Mouse (Mus musculus): ENCODE measurements around the gene Rac2. TPM values are rescaled to one million over a fixed set of nuclear protein-coding genes. Genes with fewer than 3 reads are reported as not detected.

Rac2 gene
- polyA plus RNA-seq, 1 experiment from 2014 or later, result 2.9 TPM

- Histone ChIP-seq H3K4me2 (no peak overlapping the region), H3K27me3 (no peaks in the 10 kb centered on the region), H3K9me3 (replicated peaks) (no peaks in the 10 kb centered on the region), H3K27ac (no peak overlapping the region), H3K9ac (no peak overlapping the region), H3K4me1 (peaks cover 15% of the 10 kb centered on the region), H3K4me3 (no peak overlapping the region), H3K36me3 (ENCODE audit: poor library complexity, severe bottlenecking) (no peaks in the 10 kb centered on the region)
- 72% methylated on average over 8 of the region's 8 CpGs for WGBS
- no peak for ATAC-seq
Measured at GRCm38 (mm10) chr15:78510121-78510576, 62.4 kb downstream of the Rac2 start.

GRCm38 (mm10) chr15:78509297-78509899 is 63.2 kb downstream of the Rac2 start:
- H3K27me3 ChIP-seq, result no peaks in the 10 kb centered on the region
- no peak overlapping the region for H3K27ac ChIP-seq
- H3K9ac ChIP-seq, result no peak overlapping the region
- peaks cover 14% of the 10 kb centered on the region for H3K4me1 ChIP-seq
- no peaks in the 10 kb centered on the region for H3K36me3 ChIP-seq (ENCODE audit: poor library complexity, severe bottlenecking)
- no peaks in the 10 kb centered on the region; the same call in 1 of the 2 replicates for H3K9me3 ChIP-seq (replicated peaks)
- ATAC-seq, result no peak
- 44% methylated on average over 12 of the region's 12 CpGs for WGBS
- H3K4me3 ChIP-seq, result no peak overlapping the region
- H3K4me2 ChIP-seq, result no peak overlapping the region

Other genes with a start within 250 kb of the Rac2 start
- 0.40 and 0.43 TPM in 2 replicates for gene Csf2rb, start 247.0 kb downstream of the Rac2 start, polyA plus RNA-seq (2015; fragmentation: Nextera tagmentation; extraction: Ambion mirVana)
- not detected in 2 replicates for gene Tex33, start 176.9 kb downstream of the Rac2 start, polyA plus RNA-seq (2015; fragmentation: Nextera tagmentation; extraction: Ambion mirVana)
- 12.0 and 15.9 TPM in 2 replicates for gene Tst, start 166.9 kb downstream of the Rac2 start, polyA plus RNA-seq (2015; fragmentation: Nextera tagmentation; extraction: Ambion mirVana)
- gene Mpst, start 166.4 kb downstream of the Rac2 start, polyA plus RNA-seq (2015; fragmentation: Nextera tagmentation; extraction: Ambion mirVana), result 2.3 and 3.0 TPM in 2 replicates
- gene Kctd17, start 144.2 kb downstream of the Rac2 start, polyA plus RNA-seq (2015; fragmentation: Nextera tagmentation; extraction: Ambion mirVana), result 84.6 and 104 TPM in 2 replicates
- 0.49 TPM in 1 of 2 replicates, not detected in the other for gene Tmprss6, start 104.1 kb downstream of the Rac2 start, polyA plus RNA-seq (2015; fragmentation: Nextera tagmentation; extraction: Ambion mirVana)
- not detected in 2 replicates for gene Il2rb, start 77.5 kb downstream of the Rac2 start, polyA plus RNA-seq (2015; fragmentation: Nextera tagmentation; extraction: Ambion mirVana)
- 4.1 and 5.8 TPM in 2 replicates for gene C1qtnf6, start 41.4 kb downstream of the Rac2 start, polyA plus RNA-seq (2015; fragmentation: Nextera tagmentation; extraction: Ambion mirVana)
- gene Sstr3, start 28.1 kb downstream of the Rac2 start, polyA plus RNA-seq (2015; fragmentation: Nextera tagmentation; extraction: Ambion mirVana), result 0.96 and 1.4 TPM in 2 replicates
- 3.1 and 3.4 TPM in 2 replicates for gene Cyth4, start 24.3 kb upstream of the Rac2 start, polyA plus RNA-seq (2015; fragmentation: Nextera tagmentation; extraction: Ambion mirVana)
- 1.7 and 1.8 TPM in 2 replicates for gene Elfn2, start 146.0 kb upstream of the Rac2 start, polyA plus RNA-seq (2015; fragmentation: Nextera tagmentation; extraction: Ambion mirVana)
- 136 and 138 TPM in 2 replicates for gene Mfng, start 200.7 kb upstream of the Rac2 start, polyA plus RNA-seq (2015; fragmentation: Nextera tagmentation; extraction: Ambion mirVana)
- gene Card10, start 230.3 kb upstream of the Rac2 start, polyA plus RNA-seq (2015; fragmentation: Nextera tagmentation; extraction: Ambion mirVana), result 0.92 and 0.93 TPM in 2 replicates